Mouse (Mus musculus): ENCODE results near the gene Pcnx3. TPM values are rescaled to one million over a fixed set of nuclear protein-coding genes. Genes with fewer than 3 reads are reported as not detected.

The Pcnx3 gene
- 18.5 and 20.9 TPM in 2 replicates for polyA plus RNA-seq (2015; fragmentation: Nextera tagmentation; extraction: Ambion mirVana)

DNA sequence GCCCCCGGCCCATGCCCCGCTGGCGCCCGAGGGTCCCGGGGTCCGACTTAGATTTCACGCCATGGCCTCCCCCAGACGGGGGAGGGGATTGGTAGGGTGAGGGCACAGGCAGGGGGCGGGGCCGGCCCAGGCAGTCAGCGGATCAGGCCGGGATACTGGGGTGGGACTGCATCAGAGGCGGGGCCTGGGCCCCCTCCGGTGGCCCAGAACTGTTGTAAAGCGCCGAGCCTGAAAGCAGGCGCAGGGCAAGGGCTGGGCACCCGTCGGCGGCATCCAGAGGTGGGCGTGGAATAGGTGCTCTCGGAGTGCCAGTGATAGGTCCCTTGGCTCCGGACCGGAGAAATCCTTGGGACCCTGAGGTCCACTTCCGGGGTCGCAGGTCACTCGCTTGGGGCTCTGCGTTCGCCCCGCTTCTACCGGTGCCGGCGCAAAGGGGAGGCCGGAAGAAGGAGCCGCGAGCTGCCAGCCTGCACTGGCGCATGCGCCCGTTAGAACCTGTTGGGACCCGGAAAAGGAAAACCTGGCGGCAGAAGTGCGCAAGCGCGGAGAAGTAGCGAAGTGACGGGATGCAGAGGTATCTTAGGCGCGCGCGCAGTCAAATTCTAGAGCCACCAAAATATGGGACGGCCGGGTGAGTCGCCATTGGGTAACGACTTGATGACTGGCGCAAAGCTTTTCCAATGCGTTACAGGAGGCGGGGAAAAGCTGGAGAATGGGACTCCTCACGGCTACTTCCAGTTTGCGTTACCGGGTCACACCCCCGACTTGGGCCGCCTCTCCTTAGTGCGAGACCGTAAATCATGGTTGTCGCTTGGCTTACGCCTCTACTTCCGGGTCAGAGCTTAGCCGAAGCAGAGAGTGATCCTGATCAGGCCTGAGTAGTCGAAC is at the start of gene Pcnx3, which contains the start of gene Map3k11:
Pcnx3 (minus strand) TSS at position 709 of the 888 bp plus-strand sequence.
Map3k11 (plus strand) TSS at position 543 of the 888 bp plus-strand sequence.
- Histone ChIP-seq H3K9me3 (no peaks in the 10 kb centered on the region), H3K4me2 (peak within 1 kb of the TSS; percentile 100), H3K9ac (peak within 1 kb of the TSS; percentile 85), H3K27ac (peak within 1 kb of the TSS; percentile 97), H3K36me3 (peaks cover 47% of the 10 kb centered on the region), H3K27me3 (no peaks in the 10 kb centered on the region), H3K4me3 (peak within 1 kb of the TSS; percentile 88), H3K4me1 (peaks cover 49% of the 10 kb centered on the region)
- ATAC-seq (ENCODE audit: insufficient number of reproducible peaks, low FRiP score, low TSS enrichment, low read depth) = peak; percentile 92
- under 1% methylated on average over 69 of the region's 69 CpGs for WGBS

DNA sequence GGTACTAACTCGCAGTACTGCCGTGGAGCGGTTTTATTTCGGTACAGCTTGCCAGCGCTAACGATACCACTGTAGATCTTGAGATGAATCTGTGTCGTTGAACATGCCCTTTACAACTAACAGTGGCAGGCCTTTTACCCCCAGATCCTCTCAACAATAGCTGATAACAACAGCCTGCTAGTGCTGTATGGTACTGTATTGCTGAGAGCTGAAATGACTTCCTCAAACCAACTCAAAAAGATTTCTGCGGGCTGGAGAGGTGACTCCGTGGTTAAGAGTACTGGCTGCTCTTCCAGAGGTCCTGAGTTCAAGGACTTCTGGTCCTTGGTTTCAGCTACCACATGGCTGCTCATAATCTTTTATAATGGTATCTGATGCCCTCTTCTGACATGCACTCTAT is 45.6 kb upstream of the Pcnx3 start:
- H3K27me3 ChIP-seq = 0 out of 2 replicates have a peak, but pooled peaks cover 3% of the 10 kb centered on the region
- ATAC-seq (ENCODE audit: insufficient number of reproducible peaks, low FRiP score, low TSS enrichment, low read depth) = no peak
- no peak overlapping the region for H3K27ac ChIP-seq
- H3K4me3 ChIP-seq = no peak overlapping the region
- no peaks in the 10 kb centered on the region for H3K36me3 ChIP-seq
- no peak overlapping the region for H3K9ac ChIP-seq
- H3K9me3 ChIP-seq = no peaks in the 10 kb centered on the region
- H3K4me2 ChIP-seq = no peak overlapping the region
- peaks cover 25% of the 10 kb centered on the region for H3K4me1 ChIP-seq
- 78% methylated on average over 9 of the region's 9 CpGs for WGBS

DNA sequence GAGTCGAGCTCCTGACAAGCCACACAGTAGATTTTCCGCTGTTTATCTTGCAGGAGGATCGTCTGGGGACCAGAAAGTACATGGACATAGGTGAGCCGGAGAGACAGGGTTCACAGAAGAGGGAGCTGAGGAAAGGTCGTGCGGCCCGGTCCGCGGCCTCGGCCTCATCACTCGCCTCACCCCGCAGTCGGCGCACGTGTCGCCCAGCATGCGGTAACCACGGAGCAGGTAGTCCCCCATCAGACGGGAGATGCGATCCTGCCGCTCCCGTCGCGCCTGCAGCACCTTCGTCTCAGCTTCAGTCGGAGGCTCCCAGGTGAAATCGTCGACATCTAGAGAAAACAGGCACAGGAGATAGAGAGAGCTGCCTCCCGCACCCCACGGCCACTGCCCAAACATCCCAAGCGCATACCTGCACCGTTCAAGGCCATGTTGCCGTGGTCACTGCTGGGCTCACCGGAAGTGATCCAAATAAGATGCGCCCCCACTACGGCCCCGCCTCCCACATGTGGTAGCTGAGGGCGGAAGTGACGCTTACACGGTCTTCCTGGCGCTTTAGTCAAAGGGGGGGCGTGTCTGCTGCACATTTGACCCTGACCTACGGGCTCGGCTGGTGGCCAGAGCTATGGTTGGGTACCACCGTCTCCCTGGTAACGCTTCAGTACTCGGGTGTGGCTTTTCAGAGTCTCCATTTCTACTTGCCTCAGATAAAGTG is 42.7 kb upstream of the Pcnx3 start:
- WGBS = under 1% methylated on average over 47 of the region's 47 CpGs
- ATAC-seq (ENCODE audit: insufficient number of reproducible peaks, low FRiP score, low TSS enrichment, low read depth) = peak; percentile 79
- H3K9ac ChIP-seq = peak overlapping the region; percentile 44
- no peaks in the 10 kb centered on the region for H3K27me3 ChIP-seq
- peak overlapping the region; percentile 63 for H3K4me3 ChIP-seq
- H3K4me2 ChIP-seq = peak overlapping the region; percentile 85
- H3K4me1 ChIP-seq = peaks cover 45% of the 10 kb centered on the region
- peak overlapping the region; percentile 50 for H3K27ac ChIP-seq
- H3K9me3 ChIP-seq = no peaks in the 10 kb centered on the region
- no peaks in the 10 kb centered on the region for H3K36me3 ChIP-seq

DNA sequence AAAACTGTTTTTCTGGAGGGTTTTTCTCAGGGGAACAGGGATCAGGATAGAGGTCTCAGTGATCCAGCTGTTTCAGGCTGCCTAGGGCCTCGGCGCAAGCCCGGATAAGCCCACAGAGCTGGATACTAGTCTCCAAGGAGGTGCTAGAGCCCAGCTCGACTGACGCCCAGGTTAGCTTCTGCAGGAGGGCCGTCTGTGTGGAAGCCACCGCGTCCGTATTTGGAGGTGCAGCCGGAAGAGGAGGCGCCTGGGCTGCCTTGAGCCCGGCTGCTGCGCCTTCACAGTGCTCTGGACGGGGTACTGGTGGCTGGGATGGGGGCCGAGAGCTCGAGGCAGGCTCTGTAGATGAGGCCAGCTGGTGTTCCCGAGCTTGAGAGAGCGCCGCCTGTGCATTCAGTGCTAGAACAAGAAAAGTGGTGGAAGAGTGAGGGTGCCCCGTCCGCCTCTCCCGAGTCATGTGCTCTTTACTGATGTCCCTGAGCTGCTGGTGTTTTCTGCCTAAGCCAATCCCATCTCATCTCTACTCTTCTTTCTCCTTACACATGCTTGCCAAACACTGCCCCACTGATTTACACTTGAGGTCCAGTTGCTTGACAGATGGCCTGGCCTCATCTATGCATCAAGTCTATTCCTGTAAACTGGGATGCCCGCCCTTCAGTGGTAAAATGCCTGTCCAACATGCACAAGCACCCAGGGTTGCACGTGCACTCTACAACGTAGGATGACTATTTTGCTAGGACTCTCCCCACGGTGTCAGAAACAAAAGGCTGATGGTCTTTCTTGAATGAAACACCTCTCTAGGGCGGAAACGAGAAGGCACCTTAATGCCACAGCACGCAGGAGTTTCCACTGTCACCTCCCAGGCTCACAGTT is 41.8 kb upstream of the Pcnx3 start:
- Histone ChIP-seq H3K4me3 (peak overlapping the region; percentile 63), H3K27ac (no peak overlapping the region; the same call in 1 of the 2 replicates), H3K27me3 (no peaks in the 10 kb centered on the region), H3K4me1 (peaks cover 54% of the 10 kb centered on the region), H3K4me2 (peak overlapping the region; percentile 85), H3K9me3 (no peaks in the 10 kb centered on the region), H3K9ac (peak overlapping the region; percentile 44; the same call in 1 of the 2 replicates), H3K36me3 (no peaks in the 10 kb centered on the region)
- WGBS = 73% methylated on average over 29 of the region's 29 CpGs
- no peak for ATAC-seq (ENCODE audit: insufficient number of reproducible peaks, low FRiP score, low TSS enrichment, low read depth)

DNA sequence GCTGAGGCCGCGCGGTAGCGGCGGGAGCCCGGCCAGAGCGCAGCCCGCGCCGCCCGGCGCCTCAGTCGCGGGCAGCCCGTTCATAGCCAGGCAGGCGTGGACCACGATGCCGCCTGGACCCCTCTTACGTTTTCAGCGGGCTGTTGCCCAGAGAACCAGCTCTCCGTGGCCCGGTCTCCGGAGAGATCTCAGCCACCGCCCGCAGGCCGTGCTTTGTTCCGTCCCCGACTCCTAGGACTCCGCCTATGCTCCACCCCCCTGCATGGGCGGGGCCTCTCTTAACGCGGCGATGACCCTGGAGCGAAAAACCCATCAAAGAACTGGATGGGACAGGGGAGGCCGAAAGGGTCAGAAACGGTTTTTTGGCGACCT is 40.7 kb upstream of the Pcnx3 start, which contains the start of gene Fam89b:
Fam89b (minus strand) TSS at position 210 of the 372 bp plus-strand sequence.
- Histone ChIP-seq H3K4me1 (peaks cover 65% of the 10 kb centered on the region), H3K36me3 (peaks cover 4% of the 10 kb centered on the region; the same call in 1 of the 2 replicates), H3K9ac (peak within 1 kb of the TSS; percentile 99), H3K27me3 (no peaks in the 10 kb centered on the region), H3K4me2 (peak within 1 kb of the TSS; percentile 78), H3K9me3 (no peaks in the 10 kb centered on the region), H3K27ac (peak within 1 kb of the TSS; percentile 93), H3K4me3 (peak within 1 kb of the TSS; percentile 97)
- WGBS = under 1% methylated on average over 37 of the region's 37 CpGs
- peak; percentile 70 for ATAC-seq (ENCODE audit: insufficient number of reproducible peaks, low FRiP score, low TSS enrichment, low read depth)

DNA sequence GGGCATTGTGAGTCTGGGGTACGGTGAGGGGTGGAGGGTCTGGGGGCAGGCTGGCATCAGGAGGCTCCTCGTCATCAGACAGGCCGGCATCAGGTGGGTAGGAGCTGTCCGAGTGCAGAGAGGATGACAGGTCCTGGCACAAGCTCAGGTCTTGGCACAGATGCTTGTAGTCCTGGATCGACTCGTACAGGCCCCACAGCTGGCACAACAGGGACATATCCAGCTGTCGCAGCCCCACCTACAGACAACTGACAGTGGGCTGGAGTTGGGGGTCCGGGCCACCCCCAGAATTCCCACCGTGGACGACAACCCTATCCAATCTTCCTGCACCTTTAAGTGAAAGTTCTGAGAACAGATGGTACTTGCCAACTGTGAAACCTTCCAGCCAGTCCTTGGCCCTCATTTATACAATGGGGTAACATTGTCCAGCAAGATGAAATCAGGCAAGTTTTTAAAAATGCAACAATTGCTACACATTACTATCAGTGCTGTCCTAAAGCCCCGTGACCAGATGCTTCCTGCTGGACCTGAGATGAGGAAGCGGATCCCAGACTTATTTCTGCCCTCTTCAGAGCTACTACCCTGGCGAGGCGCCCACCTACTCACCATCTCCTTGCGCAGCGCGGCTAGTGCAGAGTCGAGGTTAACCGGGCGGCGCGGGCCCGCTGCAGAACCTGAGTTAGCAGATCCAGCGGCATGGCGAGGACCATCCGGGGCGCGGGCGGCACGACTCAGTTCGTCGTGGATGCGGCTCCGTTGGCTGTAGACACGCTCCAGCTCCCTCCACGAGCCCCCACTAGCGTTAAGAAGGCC is 40.1 kb upstream of the Pcnx3 start:
- WGBS = 5% methylated on average over 37 of the region's 37 CpGs
- peak; percentile 3; the same call in 1 of the 2 replicates for ATAC-seq (ENCODE audit: insufficient number of reproducible peaks, low FRiP score, low TSS enrichment, low read depth)
- Histone ChIP-seq H3K4me2 (peak overlapping the region; percentile 78), H3K27ac (peak overlapping the region; percentile 93), H3K9me3 (no peaks in the 10 kb centered on the region), H3K9ac (peak overlapping the region; percentile 99), H3K36me3 (peaks cover 8% of the 10 kb centered on the region; the same call in 1 of the 2 replicates), H3K27me3 (no peaks in the 10 kb centered on the region), H3K4me1 (peaks cover 71% of the 10 kb centered on the region), H3K4me3 (peak overlapping the region; percentile 97)

DNA sequence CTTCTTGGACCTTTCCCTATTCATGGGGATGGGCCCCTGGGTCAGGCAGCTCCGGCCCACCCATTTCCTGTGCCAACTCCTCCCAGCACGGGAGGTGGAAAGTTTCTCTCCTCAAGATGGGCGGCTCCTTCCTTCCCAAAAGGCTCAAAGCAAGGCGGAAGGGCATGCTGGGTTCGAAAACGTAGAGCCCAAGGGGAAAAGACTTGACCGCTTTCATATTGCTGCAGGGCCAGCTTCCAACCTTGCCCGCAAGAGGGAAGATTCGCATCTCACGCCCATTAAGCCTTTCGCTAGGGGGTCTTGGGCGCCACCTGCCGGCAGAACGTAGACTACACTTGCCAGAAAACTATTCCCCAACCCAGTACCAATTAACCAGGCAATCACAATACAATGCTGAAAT is 39.0 kb upstream of the Pcnx3 start:
- Histone ChIP-seq H3K9ac (peak overlapping the region; percentile 99; the same call in 1 of the 2 replicates), H3K27ac (peak overlapping the region; percentile 82), H3K4me1 (peaks cover 72% of the 10 kb centered on the region), H3K9me3 (no peaks in the 10 kb centered on the region), H3K4me3 (peak overlapping the region; percentile 97), H3K27me3 (no peaks in the 10 kb centered on the region), H3K4me2 (peak overlapping the region; percentile 78), H3K36me3 (peaks cover 17% of the 10 kb centered on the region)
- WGBS = 2% methylated on average over 14 of the region's 14 CpGs
- no peak for ATAC-seq (ENCODE audit: insufficient number of reproducible peaks, low FRiP score, low TSS enrichment, low read depth)

DNA sequence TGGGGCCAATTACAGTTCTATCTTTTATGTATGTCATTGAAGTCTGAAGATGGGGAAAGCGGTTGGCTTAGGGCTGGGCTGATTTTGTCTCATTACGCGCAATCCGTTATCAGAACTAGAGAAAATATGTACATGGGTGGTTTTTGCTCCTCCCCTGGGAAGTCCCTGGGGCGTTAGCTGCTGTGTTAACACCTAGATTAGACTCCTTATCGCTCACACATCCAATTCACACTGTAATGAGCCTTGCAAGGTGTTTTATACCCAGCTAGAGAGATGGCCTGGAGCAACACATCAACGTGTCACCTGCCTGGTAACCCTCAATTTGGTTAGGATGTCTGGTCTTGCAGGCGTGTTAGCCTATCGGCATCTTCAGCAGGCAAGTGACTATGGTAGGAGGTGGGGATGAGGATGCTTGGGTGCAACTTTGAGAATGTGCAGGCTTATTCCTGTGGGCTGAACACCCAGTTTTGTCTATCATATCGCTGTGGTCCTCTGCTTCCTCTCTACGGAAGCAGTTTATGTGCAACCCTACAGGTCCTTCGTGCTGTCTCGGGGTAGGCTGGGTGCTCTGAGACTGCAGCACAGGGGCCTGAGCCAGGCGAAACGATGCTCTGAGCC is 38.4 kb upstream of the Pcnx3 start:
- WGBS = 65% methylated on average over 15 of the region's 15 CpGs
- Histone ChIP-seq H3K4me1 (peaks cover 72% of the 10 kb centered on the region), H3K4me2 (peak overlapping the region; percentile 78), H3K27ac (peak overlapping the region; percentile 82), H3K36me3 (peaks cover 23% of the 10 kb centered on the region), H3K27me3 (no peaks in the 10 kb centered on the region), H3K9ac (peak overlapping the region; percentile 1; the same call in 1 of the 2 replicates), H3K4me3 (peak overlapping the region; percentile 97), H3K9me3 (no peaks in the 10 kb centered on the region)
- no peak for ATAC-seq (ENCODE audit: insufficient number of reproducible peaks, low FRiP score, low TSS enrichment, low read depth)

DNA sequence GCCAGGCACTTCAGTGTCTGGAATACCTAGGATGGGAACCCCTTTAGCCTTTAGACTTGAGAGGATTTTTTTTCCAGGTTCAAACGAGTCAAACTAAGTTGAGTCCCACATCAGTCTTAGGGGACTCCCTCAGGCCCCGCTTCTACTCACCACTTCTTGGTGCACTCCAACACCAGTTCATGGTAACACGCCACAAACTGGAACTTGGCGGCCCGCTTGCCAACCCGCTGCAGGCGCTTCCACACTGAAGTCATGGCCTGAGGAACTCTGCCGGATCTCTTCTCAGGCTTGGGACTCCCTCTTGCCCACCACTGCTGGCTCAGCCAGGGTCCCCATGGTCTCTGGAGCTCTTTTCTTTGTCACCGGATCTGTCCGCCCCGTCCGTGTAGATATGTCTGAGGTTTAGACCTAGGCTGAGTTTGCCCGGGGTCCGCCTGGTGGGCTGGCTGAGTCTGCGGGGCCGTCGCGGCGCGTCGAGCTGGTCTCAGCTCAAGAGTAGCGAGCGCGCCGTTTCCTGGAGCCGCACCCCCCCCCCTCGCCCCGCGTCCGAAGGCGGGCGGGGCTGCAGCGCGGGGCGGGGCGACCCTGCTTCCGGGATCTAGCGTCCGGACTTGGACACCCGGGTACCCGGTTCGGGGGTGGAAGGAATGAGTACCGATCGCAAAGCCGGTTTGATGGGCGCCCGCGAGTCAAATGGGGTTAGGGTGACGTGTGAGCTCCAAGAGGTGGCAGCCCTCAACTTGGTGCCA is 37.2 kb upstream of the Pcnx3 start, which contains the start of gene Ehbp1l1:
Ehbp1l1 (minus strand) TSS at position 551 of the 749 bp plus-strand sequence.
- Histone ChIP-seq H3K36me3 (peaks cover 34% of the 10 kb centered on the region), H3K4me1 (peaks cover 63% of the 10 kb centered on the region), H3K4me2 (peak within 1 kb of the TSS; percentile 78), H3K9me3 (no peaks in the 10 kb centered on the region), H3K9ac (peak within 1 kb of the TSS; percentile 51), H3K4me3 (peak within 1 kb of the TSS; percentile 97), H3K27ac (peak within 1 kb of the TSS; percentile 82), H3K27me3 (no peaks in the 10 kb centered on the region)
- WGBS = 7% methylated on average over 47 of the region's 49 CpGs
- ATAC-seq (ENCODE audit: insufficient number of reproducible peaks, low FRiP score, low TSS enrichment, low read depth) = no peak

Data from limb, embryonic 15.5 days (tissue).